Mouse (Mus musculus) megakaryocyte, embryonic 14.5 days (primary cell): ENCODE results near the gene Fabp7. TPM values are rescaled to one million over a fixed set of nuclear protein-coding genes. Genes with fewer than 3 reads are reported as not detected.

ENCODE experiments used
- H3K27me3 ChIP-seq: replicated peaks from 2 replicates; pipeline ENCODE3; 2012; ENCODE audit warnings: inconsistent platforms
- H3K36me3 ChIP-seq: replicated peaks from 2 replicates; pipeline ENCODE3; 2012; ENCODE audit warnings: low read length, inconsistent platforms, mixed read lengths
- H3K4me1 ChIP-seq: 2 replicates; pipeline ENCODE4 v1.6.1; 2012; ENCODE audit warnings: inconsistent platforms
- H3K4me3 ChIP-seq: replicated peaks from 2 replicates; pipeline ENCODE3; 2012; ENCODE audit warnings: moderate library complexity, mild to moderate bottlenecking, inconsistent platforms
- H3K9me3 ChIP-seq: 2 replicates; pipeline ENCODE4 v1.6.1; 2012; ENCODE audit warnings: inconsistent platforms
- FLI1 ChIP-seq: IDR thresholded peaks from 2 replicates; pipeline ENCODE4 v1.6.1; 2012; ENCODE audit warnings: low read length, inconsistent platforms, mixed read lengths
- GATA1 ChIP-seq: IDR thresholded peaks from 3 replicates; pipeline ENCODE4 v1.6.1; 2012; ENCODE audit warnings: mixed read lengths, low read length, inconsistent platforms, borderline replicate concordance
- polyA plus RNA-seq: library from polyadenylated mRNA; stranded (reverse); fragments of >175 nt; gene quantifications from 2 replicates; pipeline ENCODE4 v1.2.3, GENCODE M21; 2012; ENCODE audit warnings: low replicate concordance; ENCODE audit not compliant: insufficient read depth

Fabp7 gene
- polyA plus RNA-seq: not detected in 2 replicates

DNA sequence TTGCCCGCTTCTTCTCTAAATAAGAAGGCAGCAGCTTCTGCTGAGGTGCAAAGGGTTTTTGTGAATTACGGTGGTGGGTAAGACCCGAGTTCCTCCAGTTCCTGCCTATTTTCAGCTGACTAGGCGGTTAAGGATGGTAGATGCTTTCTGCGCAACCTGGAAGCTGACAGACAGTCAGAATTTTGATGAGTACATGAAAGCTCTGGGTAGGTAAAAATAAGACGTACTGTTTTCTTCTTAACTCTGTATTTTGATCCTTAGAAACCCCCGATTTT is at the start of gene Fabp7:
Fabp7 (plus strand) TSS at position 6 of the 275 bp plus-strand sequence.
- Histone ChIP-seq H3K4me3 (no peak within 1 kb of the TSS), H3K27me3 (no peaks in the 10 kb centered on the region), H3K9me3 (peaks cover 5% of the 10 kb centered on the region; the same call in 1 of the 2 replicates), H3K36me3 (no peaks in the 10 kb centered on the region), H3K4me1 (no peaks in the 10 kb centered on the region)
- no peak for TF ChIP-seq GATA1
- TF ChIP-seq FLI1: no peak

DNA sequence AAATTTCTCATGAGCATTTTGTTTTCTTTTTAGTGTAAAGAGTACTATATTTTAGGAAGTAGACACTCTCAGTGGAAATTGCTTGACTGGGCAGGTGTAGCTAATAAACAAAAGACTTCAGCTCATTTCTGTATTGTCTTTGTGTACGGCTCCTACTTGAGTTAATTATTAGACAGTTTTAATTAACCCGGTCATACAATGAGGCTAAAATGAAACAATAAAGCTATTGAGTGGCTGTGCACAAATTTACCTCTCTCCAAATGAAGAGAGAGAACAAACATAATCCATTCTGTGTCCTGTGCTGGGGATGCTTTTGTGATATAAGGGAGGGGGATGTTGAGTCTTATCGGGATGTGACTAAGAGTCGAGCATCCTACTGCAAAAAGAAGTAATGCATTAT is 43.9 kb upstream of the Fabp7 start:
- no peaks in the 10 kb centered on the region for H3K9me3 ChIP-seq
- no peaks in the 10 kb centered on the region for H3K27me3 ChIP-seq
- no peaks in the 10 kb centered on the region for H3K36me3 ChIP-seq
- no peak overlapping the region for H3K4me3 ChIP-seq
- TF ChIP-seq GATA1 (no peak), FLI1 (no peak)
- no peaks in the 10 kb centered on the region for H3K4me1 ChIP-seq

DNA sequence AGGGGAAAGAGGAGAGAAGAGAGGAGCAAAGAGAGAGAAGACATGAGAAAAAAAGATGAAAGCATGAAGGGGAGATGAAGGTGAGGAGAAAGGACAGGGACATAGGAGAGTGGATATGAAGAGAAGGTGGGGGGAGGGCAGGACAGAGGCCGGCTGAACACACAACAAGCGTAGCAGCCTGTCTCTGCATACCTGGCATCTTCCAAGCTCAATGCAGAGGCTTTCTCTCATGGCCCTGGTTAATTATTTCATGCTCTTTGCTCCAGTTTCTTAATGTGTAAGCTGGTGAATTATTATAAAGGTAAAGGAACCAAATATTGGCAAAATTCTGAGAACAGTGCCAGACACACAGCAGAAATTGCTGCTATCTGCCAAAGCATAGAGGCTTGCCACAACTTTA is 43.3 kb upstream of the Fabp7 start:
- H3K4me1 ChIP-seq: peaks cover 3% of the 10 kb centered on the region

DNA sequence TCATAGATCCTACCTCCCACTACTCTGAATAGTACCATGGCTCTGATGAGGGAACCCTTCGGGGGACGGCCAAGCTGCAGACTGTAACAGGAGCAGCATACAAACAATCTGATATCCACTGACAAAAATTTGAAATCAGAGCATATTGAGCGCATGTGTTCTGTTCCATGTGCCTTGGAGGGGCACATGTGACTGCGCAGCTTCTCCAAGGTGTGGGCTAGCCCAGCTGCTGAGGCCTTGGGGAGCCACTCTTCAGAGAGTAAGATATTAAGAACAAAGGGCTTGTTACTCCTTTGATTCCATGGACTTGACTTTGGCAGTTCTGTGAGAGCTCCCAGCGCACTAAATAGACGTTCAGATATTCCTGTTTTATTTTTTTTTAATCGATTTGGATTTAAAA is 41.6 kb upstream of the Fabp7 start:
- Histone ChIP-seq H3K36me3 (no peaks in the 10 kb centered on the region), H3K4me3 (no peak overlapping the region), H3K9me3 (no peaks in the 10 kb centered on the region), H3K4me1 (peaks cover 6% of the 10 kb centered on the region), H3K27me3 (no peaks in the 10 kb centered on the region)
- TF ChIP-seq GATA1 (no peak), FLI1 (no peak)

More for the DNA sequence above, 43.3 kb upstream of the Fabp7 start:
- H3K4me3 ChIP-seq: no peak overlapping the region
- TF ChIP-seq FLI1 (no peak), GATA1 (no peak)
- H3K9me3 ChIP-seq: no peaks in the 10 kb centered on the region
- no peaks in the 10 kb centered on the region for H3K36me3 ChIP-seq
- H3K27me3 ChIP-seq: no peaks in the 10 kb centered on the region

DNA sequence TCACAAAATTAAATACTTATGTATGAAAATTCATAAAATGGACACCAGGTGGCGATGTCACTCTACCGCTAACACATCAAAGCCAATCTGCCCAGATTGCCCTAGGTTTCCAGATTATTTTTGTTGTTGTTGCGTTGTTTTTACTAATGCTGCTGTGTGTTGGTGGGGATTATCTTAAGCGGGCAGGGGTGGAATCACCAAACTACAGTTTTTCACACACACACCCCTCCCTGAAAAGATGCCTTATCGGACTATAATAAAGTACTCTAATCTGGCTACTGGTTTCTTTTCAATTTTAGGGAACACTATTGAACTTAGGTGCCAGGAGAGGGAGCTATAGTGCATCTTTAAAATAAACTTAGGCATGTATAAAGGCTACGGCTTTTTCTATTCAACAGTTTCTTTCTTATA is 41.1 kb upstream of the Fabp7 start:
- no peak for TF ChIP-seq GATA1
- TF ChIP-seq FLI1: no peak
- Histone ChIP-seq H3K9me3 (no peaks in the 10 kb centered on the region), H3K4me3 (peak overlapping the region; percentile 80), H3K36me3 (no peaks in the 10 kb centered on the region), H3K4me1 (peaks cover 6% of the 10 kb centered on the region), H3K27me3 (no peaks in the 10 kb centered on the region)

DNA sequence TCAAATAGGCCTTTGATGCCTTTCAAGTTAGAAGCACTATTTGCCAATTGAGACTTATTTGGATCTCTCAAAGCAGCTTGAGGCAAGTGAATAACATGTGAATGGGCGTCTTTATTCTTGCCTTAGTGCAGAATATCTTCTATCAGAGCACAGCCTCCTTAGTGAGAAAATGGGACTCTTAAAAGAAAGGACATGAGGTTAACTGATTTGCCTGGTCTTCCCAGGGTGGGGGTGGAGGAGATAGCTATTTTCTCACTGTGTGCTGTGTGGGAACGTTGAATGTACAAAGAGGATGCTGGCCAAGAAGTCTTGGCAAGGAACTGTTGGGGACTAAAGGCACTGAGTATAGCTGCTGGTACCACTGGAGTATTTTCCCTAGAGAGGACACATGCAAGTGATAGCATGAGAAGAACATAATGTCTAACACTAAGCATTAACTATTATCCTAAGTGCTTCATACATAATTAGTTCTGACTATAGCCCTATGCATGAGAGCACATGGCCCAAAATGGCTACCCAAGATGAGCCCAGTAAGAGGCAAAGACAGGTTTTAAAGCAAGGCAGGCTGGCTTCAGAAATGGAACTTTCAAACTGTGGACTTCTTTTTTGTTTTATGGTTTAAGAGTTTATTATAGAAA is 40.4 kb upstream of the Fabp7 start:
- H3K4me3 ChIP-seq: no peak overlapping the region

DNA sequence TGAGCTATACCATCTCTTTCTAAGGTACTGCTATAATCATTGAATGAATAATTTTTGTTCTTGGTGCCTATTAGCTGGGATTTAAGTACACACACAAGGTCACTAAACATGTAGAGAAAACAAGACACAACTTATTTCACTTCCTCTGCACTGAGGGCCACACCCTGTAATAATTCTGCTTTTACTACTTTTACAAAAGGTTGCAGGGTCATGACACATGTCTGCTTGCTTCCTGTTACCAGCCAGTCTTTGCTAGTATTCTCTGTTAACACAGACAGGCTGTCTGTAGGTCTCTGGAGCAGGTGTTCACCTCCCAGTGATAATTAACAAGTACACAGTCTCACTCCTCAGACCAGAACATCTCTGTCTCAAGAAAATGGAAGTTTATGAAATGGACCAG is 39.2 kb upstream of the Fabp7 start:
- H3K36me3 ChIP-seq: no peaks in the 10 kb centered on the region
- H3K4me1 ChIP-seq: peaks cover 6% of the 10 kb centered on the region
- no peaks in the 10 kb centered on the region for H3K27me3 ChIP-seq
- H3K4me3 ChIP-seq: no peak overlapping the region
- H3K9me3 ChIP-seq: no peaks in the 10 kb centered on the region
- TF ChIP-seq FLI1: no peak
- TF ChIP-seq GATA1: no peak

More for the DNA sequence above, 40.4 kb upstream of the Fabp7 start:
- TF ChIP-seq GATA1: no peak
- no peak for TF ChIP-seq FLI1
- no peaks in the 10 kb centered on the region for H3K27me3 ChIP-seq
- no peaks in the 10 kb centered on the region for H3K9me3 ChIP-seq
- H3K36me3 ChIP-seq: no peaks in the 10 kb centered on the region
- peaks cover 6% of the 10 kb centered on the region for H3K4me1 ChIP-seq

DNA sequence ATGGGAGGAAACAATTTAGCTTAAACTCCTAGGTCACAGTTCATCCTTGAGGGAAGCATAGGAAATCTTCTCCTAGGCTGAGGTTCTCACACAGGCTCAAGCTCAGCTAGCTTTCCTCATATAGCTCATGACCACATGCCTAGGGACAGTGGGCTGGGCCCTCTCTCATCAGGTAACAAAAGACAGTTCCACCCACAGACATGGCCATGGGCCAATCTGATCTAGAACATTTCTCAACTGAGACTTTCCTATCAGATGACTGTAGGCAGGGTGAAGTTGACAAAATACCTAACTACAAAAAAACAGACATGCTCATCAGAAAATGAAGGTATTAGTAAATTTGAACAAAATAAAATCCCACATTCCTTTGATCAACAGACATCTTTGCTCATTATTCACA is 37.6 kb upstream of the Fabp7 start:
- TF ChIP-seq FLI1: no peak
- no peak for TF ChIP-seq GATA1
- H3K27me3 ChIP-seq: no peaks in the 10 kb centered on the region

DNA sequence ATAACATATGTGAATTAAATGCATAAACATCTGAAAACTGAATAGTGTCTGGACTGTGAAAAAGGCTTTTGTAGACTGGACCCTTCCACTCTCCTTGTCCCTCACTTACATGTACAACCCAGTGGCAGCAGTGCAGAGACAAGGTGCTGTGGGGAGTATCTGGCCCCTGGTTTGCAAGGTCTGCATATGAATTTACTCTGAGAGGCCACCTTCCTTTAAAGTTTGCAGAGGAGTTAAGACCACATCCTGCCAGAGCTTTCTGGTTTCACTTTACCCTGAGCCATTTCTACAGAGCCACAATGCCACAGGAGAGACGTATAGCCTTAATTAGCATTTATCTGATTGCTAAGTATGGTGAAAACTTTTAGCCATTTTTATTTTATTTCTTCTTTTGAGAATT is 31.3 kb upstream of the Fabp7 start:
- Histone ChIP-seq H3K4me3 (no peak overlapping the region), H3K27me3 (no peaks in the 10 kb centered on the region), H3K36me3 (no peaks in the 10 kb centered on the region), H3K9me3 (no peaks in the 10 kb centered on the region), H3K4me1 (no peaks in the 10 kb centered on the region)
- TF ChIP-seq FLI1 (no peak), GATA1 (no peak)

More for the DNA sequence above, 37.6 kb upstream of the Fabp7 start:
- peaks cover 6% of the 10 kb centered on the region for H3K4me1 ChIP-seq
- H3K4me3 ChIP-seq: no peak overlapping the region
- H3K36me3 ChIP-seq: no peaks in the 10 kb centered on the region
- no peaks in the 10 kb centered on the region for H3K9me3 ChIP-seq

DNA sequence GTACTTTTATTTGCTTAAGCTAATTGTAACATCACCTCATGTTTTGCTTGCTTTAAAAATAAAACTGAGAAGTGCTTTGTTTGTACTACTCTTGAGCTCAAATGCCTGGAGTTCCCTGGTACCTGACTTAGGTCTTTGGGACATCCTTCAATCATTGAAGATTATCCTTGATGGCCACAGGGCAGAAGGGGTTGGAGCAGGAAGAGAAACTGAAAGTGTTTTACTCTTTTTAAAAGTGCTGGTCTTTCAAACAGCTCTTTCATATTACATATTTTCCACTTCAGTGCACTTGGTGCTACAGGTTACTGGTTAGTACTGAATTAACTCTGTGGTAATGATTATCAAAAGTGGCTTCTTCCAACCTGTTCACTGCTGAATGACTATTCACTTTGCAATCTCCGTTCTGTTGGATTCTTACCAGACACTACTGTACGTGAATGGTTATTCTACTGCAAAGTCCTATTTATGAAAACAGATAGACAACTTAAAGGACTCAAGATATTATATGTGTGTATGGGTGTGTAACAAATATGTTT is 29.4 kb upstream of the Fabp7 start:
- Histone ChIP-seq H3K4me1 (no peaks in the 10 kb centered on the region), H3K27me3 (no peaks in the 10 kb centered on the region), H3K36me3 (no peaks in the 10 kb centered on the region), H3K9me3 (no peaks in the 10 kb centered on the region), H3K4me3 (no peak overlapping the region)
- no peak for TF ChIP-seq GATA1
- TF ChIP-seq FLI1: no peak
